Mouse (Mus musculus): Measurements from ENCODE around the gene Sh2d4b. TPM values are rescaled to one million over a fixed set of nuclear protein-coding genes. Genes with fewer than 3 reads are reported as not detected.

Gene Sh2d4b
- total RNA-seq, 2 experiments from 2014 or later, result 0.70 TPM; not detected in 1

DNA sequence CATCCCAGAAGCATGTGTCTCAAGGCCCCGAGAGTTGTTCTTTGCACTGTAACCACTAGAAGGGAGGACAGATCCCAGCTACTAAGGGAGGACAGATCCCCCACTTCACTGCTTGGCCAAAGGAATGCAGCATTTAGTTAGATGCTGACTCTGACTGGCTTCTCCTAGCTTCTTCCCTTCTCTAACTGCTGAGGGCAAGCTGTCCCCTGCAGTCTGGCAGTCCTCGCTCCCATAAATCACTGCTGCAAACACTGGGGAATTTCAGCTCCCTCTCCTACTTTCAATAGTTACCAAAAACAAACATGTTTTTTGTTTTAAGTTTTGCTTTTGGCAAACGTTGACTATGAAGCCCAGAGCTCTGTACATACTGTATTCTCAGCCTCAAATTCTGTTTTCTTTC, 22.5 kb downstream of the Sh2d4b start:
- ATAC-seq (replicated peaks; ENCODE audit: low FRiP score, low TSS enrichment, poor library complexity, severe bottlenecking), result no peak

DNA sequence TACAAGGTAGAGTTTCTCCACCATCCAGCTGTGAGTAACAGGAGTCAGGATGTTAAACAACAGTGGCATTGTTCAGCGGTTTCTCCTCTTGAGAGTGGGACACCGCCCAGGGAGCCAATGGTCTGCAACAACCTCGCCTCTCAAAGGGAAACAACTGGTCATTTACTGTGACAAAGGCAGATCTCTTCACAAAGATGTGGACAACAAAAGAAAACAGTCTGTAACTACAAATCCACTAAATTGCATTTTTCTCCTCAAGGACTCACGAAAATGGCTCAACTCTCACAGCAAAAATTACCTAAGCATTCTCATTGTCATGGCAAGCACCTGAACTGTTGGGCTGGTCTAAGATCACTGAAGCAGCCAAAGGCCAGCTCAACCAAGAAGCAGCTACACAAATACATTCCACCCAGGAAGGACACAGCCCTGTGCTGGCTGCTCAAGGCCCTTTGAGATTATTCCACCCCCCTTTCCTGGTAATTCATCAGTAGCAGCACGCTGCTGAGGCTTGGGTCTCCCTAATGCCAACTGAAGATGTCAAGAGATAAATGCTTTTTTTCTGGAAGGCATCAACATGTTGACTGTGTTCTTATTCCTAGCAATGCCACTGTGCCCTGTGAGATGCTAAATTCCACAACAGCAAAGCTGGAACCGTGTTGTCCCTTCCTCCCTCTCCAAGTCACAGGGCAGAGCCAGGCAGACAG, 28.1 kb downstream of the Sh2d4b start:
- ATAC-seq (replicated peaks; ENCODE audit: low FRiP score, low TSS enrichment, poor library complexity, severe bottlenecking), result no peak

DNA sequence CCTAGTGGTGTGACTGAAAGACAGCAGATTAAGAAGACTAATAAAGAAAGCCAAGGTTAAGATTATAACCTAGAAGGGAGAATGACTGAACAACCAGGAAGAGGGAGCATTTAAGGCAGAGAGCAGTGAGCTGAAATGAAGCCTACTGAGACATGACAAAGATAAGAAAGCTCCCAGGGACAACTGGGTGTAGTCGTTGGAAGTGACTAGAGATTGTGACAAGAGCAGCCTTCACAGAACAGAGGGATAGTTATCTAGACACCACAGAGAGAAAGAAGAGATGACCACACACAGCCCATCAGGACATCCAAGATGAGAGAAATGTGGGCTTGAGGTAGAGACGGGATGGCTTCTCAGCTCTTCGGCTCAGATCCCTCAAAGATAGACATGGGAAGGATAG, 29.4 kb downstream of the Sh2d4b start:
- ATAC-seq (replicated peaks; ENCODE audit: low FRiP score, low TSS enrichment, poor library complexity, severe bottlenecking), result no peak

DNA sequence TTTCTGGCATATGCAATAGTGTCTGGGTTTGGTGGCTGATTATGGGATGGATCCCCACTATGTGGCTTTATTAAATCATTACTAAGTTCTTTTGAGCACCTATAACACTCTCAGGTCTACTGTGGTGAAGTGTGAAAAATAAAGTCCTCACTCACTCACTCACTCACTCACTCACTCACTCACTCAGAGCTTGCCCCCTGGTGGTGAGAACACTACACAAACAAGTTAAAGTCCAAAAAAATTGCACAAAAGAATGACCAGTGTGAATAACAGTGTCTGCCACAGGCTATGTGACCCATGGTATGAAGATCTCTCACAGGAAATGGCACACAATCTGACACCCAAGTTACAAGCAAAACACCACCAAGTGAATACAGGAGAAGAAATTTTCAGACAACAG, 30.0 kb downstream of the Sh2d4b start:
- no peak for ATAC-seq (replicated peaks; ENCODE audit: low FRiP score, low TSS enrichment, poor library complexity, severe bottlenecking)

DNA sequence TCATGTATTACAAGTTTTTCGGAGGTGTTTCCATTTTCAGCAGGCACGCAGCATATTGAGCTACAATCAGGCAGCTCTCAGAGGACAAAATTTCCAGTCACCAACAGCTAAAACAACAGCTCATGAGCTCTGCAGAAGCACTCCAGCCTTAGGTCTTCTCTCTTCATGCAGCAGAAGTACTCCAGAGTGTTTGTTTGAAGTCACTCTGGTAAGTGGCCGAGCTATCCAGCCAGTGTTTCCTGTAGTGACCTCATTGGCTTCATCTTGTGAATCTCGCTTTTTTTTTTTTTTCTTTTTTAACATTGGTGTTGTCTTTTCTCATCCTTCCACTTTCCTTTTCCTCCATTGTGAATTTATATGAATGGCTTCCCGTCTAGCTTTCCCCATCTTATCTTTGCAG, 40.1 kb downstream of the Sh2d4b start:
- no peak for ATAC-seq (replicated peaks; ENCODE audit: low FRiP score, low TSS enrichment, poor library complexity, severe bottlenecking)

DNA sequence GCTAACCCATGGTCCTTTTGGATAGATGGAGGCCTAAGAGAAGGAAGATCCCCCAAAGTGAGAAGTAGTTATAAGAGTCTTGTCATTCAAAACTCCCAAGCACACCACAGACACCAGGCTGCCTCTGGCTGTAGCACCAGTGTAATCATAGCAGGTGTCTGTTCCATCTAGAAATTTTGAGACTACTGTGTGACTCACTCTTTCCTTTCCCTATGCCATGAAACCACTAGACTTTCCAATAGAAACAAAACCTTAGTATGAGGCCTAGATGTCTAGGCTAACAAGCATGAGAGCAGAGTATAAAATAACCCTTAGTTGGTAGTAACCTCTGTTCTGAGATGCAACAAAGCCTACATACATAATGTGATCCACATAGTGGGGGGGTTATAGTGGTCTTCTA, 55.7 kb downstream of the Sh2d4b start:
- ATAC-seq (replicated peaks; ENCODE audit: low FRiP score, low TSS enrichment, poor library complexity, severe bottlenecking), result no peak

DNA sequence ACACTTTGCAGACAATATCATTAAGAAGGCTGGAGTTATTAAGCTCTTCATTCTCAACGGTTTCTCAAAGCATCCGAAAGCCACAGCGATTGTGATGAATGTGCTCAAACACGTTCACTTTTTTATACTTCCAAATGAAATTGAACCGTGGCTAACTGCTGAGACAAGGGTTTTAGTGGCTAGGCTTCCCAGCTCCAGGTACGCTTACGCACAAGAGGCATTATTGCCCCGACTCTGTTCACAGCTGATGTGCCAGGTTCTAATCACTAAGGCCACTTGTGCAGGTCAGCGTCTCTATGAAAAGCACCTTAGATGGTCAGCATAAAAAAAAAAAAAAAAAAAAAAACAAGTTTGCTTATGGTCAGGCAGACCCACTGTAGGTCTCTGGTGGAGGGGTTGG, 62.6 kb downstream of the Sh2d4b start:
- ATAC-seq (replicated peaks; ENCODE audit: low FRiP score, low TSS enrichment, poor library complexity, severe bottlenecking), result no peak

DNA sequence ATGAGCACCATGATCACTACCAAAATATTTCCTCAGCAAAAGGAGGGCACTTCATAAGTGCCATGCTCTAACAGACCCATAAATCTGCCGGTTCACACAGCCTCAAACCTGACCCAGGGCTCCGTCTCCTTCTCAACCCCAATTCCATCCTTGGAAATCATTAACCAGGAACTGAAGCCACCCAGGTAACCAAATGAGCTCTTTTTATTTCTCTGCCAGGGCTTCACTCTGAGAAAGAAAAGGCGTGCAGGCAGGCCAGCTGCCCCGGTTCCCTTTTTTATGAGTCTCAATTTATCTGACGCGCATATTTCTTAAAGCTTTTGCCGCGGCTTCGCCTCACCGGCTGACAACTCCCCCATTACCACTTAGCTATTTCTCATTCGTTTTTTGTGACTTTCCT, 63.0 kb downstream of the Sh2d4b start:
- no peak for ATAC-seq (replicated peaks; ENCODE audit: low FRiP score, low TSS enrichment, poor library complexity, severe bottlenecking)

DNA sequence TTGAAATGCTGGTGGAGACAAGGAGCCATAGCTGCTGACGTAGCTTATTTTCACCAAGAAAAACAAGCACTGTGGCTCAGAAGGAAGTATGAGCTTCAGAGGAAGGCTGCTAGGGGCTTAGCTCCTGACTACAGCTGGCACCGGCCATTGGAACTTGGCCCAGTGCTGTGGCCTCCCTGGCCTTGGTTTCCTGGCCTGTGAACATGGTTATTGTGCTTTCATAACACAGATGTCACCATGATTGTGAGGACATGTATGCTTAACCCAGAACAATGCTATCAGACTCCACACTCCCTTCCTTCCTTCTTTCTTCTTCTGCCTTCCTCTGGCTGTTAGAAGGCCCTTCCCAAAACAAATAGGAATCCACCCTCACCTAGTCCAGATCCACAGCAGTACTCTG, 75.0 kb downstream of the Sh2d4b start:
- no peak for ATAC-seq (replicated peaks; ENCODE audit: low FRiP score, low TSS enrichment, poor library complexity, severe bottlenecking)

DNA sequence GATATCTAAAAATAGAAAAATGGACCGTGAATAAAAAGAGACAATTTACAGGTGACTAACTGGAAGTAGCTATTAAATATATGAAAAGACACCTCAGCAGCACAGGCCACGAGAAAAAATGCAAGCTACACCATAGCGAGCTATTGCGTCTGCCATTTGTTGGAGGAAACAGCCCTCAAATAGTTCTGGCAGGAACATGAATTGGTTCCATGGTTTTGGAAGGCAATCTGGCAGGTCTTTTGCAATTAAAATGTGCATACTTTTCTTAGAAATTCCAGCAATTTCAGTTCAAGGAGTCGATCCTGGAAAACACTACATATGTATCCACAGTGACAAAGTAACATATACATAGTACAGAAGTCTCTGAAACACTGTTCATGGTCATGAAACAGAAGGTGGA, 76.4 kb downstream of the Sh2d4b start:
- no peak for ATAC-seq (replicated peaks; ENCODE audit: low FRiP score, low TSS enrichment, poor library complexity, severe bottlenecking)

DNA sequence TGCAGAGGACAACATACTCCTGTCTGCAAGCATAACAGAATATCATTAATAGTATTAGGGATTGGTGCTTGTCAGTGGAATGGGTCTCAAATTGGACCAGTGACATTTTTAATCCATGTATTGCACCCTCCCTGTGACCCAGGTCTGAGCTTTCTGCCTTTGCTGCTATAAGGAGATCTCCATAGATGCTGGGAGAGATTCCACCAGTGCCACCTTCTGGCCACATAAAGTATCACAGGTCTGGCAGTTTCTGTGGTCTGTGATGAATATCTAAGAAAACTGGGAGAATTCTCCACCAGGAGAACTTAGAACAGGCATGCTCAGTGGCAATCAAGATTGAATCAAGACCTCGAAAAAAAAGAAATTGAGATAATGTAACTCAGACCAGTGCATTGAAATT, 101.5 kb downstream of the Sh2d4b start:
- ATAC-seq (replicated peaks; ENCODE audit: low FRiP score, low TSS enrichment, poor library complexity, severe bottlenecking), result peak; percentile 84

DNA sequence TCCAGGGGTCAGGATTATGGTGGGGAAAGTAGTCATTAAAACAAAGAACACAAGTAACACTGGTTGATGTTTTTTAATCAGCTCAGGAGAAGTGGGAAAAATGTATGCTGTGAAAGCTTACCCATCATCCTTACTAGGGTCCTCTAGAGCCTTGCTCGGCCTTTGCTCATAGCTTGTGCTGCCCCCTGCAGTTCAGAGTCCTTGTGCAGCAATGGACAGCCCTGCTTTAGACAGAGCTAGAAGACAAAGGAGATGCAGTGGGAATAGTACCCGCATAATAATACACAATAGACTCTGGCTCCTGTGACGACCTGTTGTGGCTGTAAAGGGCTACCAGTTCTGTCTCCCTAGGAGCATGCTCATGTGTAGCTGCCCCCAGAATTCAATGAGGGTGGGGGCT, 104.0 kb downstream of the Sh2d4b start:
- ATAC-seq (replicated peaks; ENCODE audit: low FRiP score, low TSS enrichment, poor library complexity, severe bottlenecking), result no peak

DNA sequence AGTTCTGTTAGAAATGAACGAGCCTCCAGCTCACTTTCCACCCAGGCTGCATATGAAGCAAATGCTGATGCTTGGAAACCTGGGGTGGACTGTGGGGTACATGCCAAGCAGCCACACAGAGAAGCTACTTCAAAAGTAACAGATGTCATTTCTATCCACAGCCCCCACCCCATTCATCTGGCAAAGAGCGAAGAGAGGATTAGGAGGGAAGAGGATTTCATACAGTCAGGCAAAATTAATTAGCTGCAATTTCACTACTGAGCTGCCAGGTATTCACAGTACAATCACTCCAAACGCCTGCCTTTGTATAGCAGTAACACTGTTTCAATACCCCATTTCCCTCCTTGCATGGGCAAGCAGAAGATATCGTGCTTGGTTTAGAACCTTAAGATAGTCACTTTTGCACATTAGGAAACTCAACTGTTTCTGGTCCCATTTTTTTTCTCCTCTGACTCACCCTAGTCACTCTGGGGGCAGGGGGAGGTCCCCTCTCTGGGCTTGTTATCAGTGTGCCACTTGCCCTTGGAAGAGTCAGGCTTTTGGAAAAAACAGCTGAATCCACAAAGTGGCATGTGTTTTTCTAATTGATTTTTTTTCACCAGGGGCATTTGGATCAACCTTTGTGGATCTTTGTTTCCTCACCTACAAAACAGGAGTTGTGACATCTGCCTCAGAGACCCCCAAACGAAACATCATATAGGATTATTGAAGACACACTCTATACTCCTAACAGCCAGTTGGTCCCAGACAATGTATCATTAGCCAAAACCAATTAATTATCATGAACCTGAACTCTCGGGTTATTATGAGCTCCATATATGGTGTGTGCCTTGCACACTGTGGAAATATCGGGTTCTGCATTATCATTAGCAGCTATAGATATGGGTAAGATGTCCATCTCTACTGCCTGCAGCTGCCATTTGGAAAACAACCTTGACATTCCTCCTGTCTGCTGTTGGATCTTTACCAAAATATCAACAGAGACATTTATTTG, 123.7 kb downstream of the Sh2d4b start:
- no peak for ATAC-seq (replicated peaks; ENCODE audit: low FRiP score, low TSS enrichment, poor library complexity, severe bottlenecking)

Other genes starting within 250 kb of the Sh2d4b start
- gene Tspan14, start 73.5 kb upstream of the Sh2d4b start, total RNA-seq (2014; fragmentation: Nextera tagmentation), result 8.6 and 13.3 TPM in 2 replicates
- gene Tspan14, start 73.5 kb upstream of the Sh2d4b start, total RNA-seq (2017), result 9.3 and 12.9 TPM in 2 replicates
- gene Fam213a, start 120.5 kb upstream of the Sh2d4b start, total RNA-seq (2014; fragmentation: Nextera tagmentation), result 29.9 and 70.4 TPM in 2 replicates
- 73.6 and 75.3 TPM in 2 replicates for gene Fam213a, start 120.5 kb upstream of the Sh2d4b start, total RNA-seq (2017)
- gene Dydc2, start 175.9 kb upstream of the Sh2d4b start, total RNA-seq (2014; fragmentation: Nextera tagmentation), result not detected in 2 replicates
- not detected in 2 replicates for gene Dydc2, start 175.9 kb upstream of the Sh2d4b start, total RNA-seq (2017)
- not detected in 2 replicates for gene Dydc1, start 179.6 kb upstream of the Sh2d4b start, total RNA-seq (2014; fragmentation: Nextera tagmentation)
- not detected in 2 replicates for gene Dydc1, start 179.6 kb upstream of the Sh2d4b start, total RNA-seq (2017)
- not detected in 2 replicates for gene Mat1a, start 211.8 kb upstream of the Sh2d4b start, total RNA-seq (2014; fragmentation: Nextera tagmentation)
- gene Mat1a, start 211.8 kb upstream of the Sh2d4b start, total RNA-seq (2017), result not detected in 2 replicates
- gene Sftpa1, start 238.5 kb upstream of the Sh2d4b start, total RNA-seq (2014; fragmentation: Nextera tagmentation), result not detected in 2 replicates
- not detected in 2 replicates for gene Sftpa1, start 238.5 kb upstream of the Sh2d4b start, total RNA-seq (2017)

Measured in megakaryocyte-erythroid progenitor cell, adult 5-6 weeks (primary cell).